Mouse (Mus musculus): Measurements from ENCODE around the gene Tmprss11c.

DNA sequence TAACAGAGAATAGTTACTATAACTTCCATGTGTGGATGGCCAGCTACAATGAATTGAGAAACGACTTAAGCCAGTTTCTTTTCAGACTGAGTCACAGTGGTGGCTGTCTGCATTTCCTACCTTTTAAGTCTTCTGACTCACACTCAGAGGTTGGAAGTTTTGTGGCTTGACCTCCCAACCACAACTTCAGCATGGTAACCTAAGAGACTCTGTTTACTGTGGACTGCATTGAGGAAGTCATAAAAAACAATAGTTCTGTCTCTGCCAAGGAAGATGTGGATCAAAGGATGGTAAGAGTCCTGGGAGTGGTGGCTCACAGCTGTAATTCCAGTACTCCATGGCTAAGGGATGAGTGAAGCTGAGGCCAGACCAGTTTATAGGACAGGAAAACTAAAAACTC is 44.2 kb downstream of the Tmprss11c start:
- TF ChIP-seq CTCF (IDR thresholded peaks at IDR 0.05; ENCODE audit: extremely low read depth, insufficient read length, insufficient replicate concordance, low read depth, low read length) (no peak), POLR2A (IDR thresholded peaks at IDR 0.05; ENCODE audit: low read depth, low read length) (no peak)
